Mouse (Mus musculus): ENCODE data around the gene Cdc27. TPM values are rescaled to one million over a fixed set of nuclear protein-coding genes. Genes with fewer than 3 reads are reported as not detected.

Gene Cdc27
- polyA plus RNA-seq, 1 experiment from 2014 or later = 17.5 TPM

DNA sequence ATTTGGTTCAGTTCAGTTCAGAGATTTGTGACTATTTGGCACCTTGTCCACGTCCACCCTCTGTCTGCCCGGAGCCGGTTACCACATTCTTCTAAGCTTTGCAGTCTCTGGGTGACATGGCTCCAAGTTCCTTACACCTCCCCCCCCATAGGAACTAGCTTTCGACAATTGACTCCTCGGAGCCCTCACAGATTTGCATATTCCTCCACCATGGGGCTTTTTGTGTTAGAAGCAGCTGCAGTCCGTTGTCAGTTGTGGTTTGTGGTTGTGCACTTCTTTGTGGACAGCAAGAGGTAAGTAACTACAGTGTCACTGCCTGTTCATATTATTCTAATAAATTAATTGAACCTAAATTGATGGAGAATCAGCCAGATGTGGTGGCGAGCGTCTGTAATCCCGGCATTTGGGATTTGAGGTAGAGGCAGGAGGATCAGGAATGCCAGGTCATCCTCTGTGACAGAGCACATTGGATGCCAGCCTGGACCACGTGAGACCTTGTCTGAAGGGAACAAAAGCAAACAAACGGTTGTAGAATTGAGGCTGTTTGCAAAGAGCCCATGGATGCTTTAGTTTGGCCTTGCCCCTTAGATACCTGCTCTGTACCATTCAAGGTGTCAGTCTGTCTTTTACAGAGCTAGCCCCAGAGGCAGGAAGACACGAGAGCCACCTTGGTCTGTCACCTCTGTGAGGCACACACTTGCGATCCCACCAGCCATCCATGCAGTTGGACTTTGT is 32.4 kb upstream of the Cdc27 start:
- Histone ChIP-seq H3K27me3 (ENCODE audit: control insufficient read depth, insufficient read depth, low read depth, low read length) (peaks cover 12% of the 10 kb centered on the region), H3K9me3 (replicated peaks; ENCODE audit: control insufficient read depth, low read length) (no peaks in the 10 kb centered on the region), H3K9ac (ENCODE audit: low read depth, low read length) (no peak overlapping the region), H3K4me3 (ENCODE audit: low read depth, low read length) (no peak overlapping the region), H3K27ac (ENCODE audit: low read length) (no peak overlapping the region), H3K36me3 (ENCODE audit: control insufficient read depth, insufficient read depth) (no peaks in the 10 kb centered on the region), H3K4me2 (ENCODE audit: low read depth, low read length) (no peak overlapping the region), H3K4me1 (ENCODE audit: control insufficient read depth, low read depth, low read length) (no peaks in the 10 kb centered on the region)
- ATAC-seq (ENCODE audit: low read depth) = no peak
- WGBS (ENCODE audit: insufficient replicate concordance) = 31% methylated on average over 13 of the region's 13 CpGs

DNA sequence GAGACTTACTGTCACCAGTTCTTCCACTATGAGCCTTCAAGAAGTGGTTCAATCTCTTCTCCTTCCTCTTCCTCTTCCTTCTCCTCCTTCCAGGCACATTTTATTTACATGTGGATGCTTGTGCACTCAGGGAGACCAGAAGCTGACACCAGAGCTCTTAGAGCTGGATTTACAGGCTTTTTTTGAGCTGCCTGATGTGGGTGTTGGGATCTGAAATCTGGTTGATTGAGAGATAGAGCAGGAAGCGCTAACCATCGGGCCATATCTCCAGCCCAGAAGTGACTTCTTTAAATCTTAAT is 31.8 kb upstream of the Cdc27 start:
- H3K9me3 ChIP-seq (replicated peaks; ENCODE audit: control insufficient read depth, low read length) = no peaks in the 10 kb centered on the region
- no peak overlapping the region for H3K9ac ChIP-seq (ENCODE audit: low read depth, low read length)
- no peaks in the 10 kb centered on the region for H3K36me3 ChIP-seq (ENCODE audit: control insufficient read depth, insufficient read depth)
- peaks cover 12% of the 10 kb centered on the region for H3K27me3 ChIP-seq (ENCODE audit: control insufficient read depth, insufficient read depth, low read depth, low read length)
- no peak overlapping the region for H3K27ac ChIP-seq (ENCODE audit: low read length)
- no peak overlapping the region for H3K4me2 ChIP-seq (ENCODE audit: low read depth, low read length)
- no peak overlapping the region for H3K4me3 ChIP-seq (ENCODE audit: low read depth, low read length)
- ATAC-seq (ENCODE audit: low read depth) = no peak
- 23% methylated on average over 2 of the region's 2 CpGs for WGBS (ENCODE audit: insufficient replicate concordance)
- no peaks in the 10 kb centered on the region for H3K4me1 ChIP-seq (ENCODE audit: control insufficient read depth, low read depth, low read length)

DNA sequence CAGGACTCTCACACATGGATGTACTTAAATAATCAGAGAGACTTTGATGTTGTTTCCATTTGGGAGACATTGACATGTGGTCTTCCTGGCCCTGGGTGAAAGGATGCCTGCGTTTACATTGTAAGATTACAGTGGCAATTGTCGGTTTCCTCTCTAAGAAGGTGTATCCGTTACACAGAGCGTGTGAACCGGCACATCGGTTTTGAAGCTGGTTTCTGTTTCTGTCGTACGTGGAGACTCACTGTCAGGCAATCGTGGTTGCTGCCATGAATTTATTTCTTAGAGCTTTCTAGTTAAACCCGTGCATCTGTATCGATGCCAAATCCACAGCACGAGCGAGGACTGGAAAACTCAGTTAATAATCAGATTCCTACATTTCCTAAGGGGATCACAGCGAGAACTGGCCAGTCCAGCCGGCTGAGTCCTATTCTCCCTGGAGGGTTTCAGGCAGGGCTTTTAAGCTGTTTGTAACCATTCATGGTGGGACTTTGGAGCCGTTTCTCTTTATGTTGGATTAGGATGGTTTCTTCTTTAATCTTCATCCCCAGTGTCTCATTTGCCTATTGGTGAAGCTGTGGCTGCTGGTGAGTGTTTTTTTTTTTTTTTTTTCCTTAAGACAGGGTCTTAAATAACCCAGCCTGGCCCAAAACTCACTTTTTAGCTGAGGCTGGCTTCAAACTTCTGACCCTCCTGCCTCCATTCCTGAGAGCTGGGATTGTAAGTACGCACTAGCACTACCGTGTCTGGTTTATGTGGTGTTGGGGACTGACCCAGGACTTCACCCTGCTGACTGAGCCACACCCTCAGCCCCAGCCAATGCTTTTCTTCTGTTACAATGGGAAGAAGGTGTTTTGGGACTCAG is 31.3 kb upstream of the Cdc27 start:
- no peak overlapping the region for H3K9ac ChIP-seq (ENCODE audit: low read depth, low read length)
- H3K36me3 ChIP-seq (ENCODE audit: control insufficient read depth, insufficient read depth) = no peaks in the 10 kb centered on the region
- no peaks in the 10 kb centered on the region for H3K9me3 ChIP-seq (replicated peaks; ENCODE audit: control insufficient read depth, low read length)
- no peak overlapping the region for H3K27ac ChIP-seq (ENCODE audit: low read length)
- WGBS (ENCODE audit: insufficient replicate concordance) = 13% methylated on average over 18 of the region's 18 CpGs
- peak overlapping the region; percentile 35 for H3K4me2 ChIP-seq (ENCODE audit: low read depth, low read length)
- H3K27me3 ChIP-seq (ENCODE audit: control insufficient read depth, insufficient read depth, low read depth, low read length) = peaks cover 12% of the 10 kb centered on the region
- H3K4me1 ChIP-seq (ENCODE audit: control insufficient read depth, low read depth, low read length) = no peaks in the 10 kb centered on the region
- no peak for ATAC-seq (ENCODE audit: low read depth)
- H3K4me3 ChIP-seq (ENCODE audit: low read depth, low read length) = peak overlapping the region; percentile 20; the same call in 1 of the 2 replicates

DNA sequence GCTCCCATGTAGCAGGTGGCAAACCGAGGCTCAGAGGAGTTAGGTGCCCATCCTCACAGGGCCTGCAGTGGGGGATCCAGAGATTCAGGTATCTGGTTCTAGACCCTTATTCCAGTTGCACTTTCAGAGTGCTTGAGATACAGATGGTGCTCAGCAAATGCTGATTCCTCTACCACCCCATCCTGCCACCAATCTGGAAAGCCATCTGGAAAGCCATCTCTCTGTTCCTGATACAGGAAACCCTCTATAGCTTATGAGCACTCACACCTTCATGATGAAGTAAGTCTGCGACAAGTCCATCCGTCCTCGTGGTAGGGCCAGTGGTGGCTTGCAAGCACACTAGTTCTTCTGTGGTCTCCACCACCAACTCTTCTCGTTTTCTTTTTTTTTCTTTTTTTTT is 30.2 kb upstream of the Cdc27 start:
- WGBS (ENCODE audit: insufficient replicate concordance) = 44% methylated on average over 5 of the region's 5 CpGs
- Histone ChIP-seq H3K4me2 (ENCODE audit: low read depth, low read length) (no peak overlapping the region), H3K36me3 (ENCODE audit: control insufficient read depth, insufficient read depth) (no peaks in the 10 kb centered on the region), H3K4me1 (ENCODE audit: control insufficient read depth, low read depth, low read length) (no peaks in the 10 kb centered on the region), H3K9me3 (replicated peaks; ENCODE audit: control insufficient read depth, low read length) (no peaks in the 10 kb centered on the region), H3K27me3 (ENCODE audit: control insufficient read depth, insufficient read depth, low read depth, low read length) (peaks cover 12% of the 10 kb centered on the region), H3K27ac (ENCODE audit: low read length) (no peak overlapping the region), H3K4me3 (ENCODE audit: low read depth, low read length) (no peak overlapping the region), H3K9ac (ENCODE audit: low read depth, low read length) (no peak overlapping the region)
- no peak for ATAC-seq (ENCODE audit: low read depth)

DNA sequence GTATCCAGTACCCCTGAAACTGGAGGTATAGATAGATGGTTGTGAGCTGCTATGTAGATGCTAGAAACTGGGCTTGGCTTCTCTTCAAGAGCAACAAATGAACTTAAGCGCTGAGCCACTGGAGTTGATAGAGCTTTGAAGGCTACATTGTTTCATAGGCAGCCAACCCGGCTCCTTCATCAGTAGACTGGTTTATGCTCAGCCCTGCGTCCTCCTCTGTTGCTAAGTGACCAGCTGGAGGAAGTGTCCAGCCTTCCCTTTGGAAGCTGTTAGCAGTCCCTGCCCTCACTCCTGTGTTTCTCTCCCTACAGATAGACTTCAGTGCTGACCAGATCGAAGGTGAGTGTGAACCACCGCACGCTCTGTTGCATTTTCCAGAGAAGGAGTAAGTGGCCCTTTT is 29.7 kb upstream of the Cdc27 start:
- Histone ChIP-seq H3K9ac (ENCODE audit: low read depth, low read length) (no peak overlapping the region), H3K4me3 (ENCODE audit: low read depth, low read length) (no peak overlapping the region), H3K27me3 (ENCODE audit: control insufficient read depth, insufficient read depth, low read depth, low read length) (peaks cover 12% of the 10 kb centered on the region), H3K9me3 (replicated peaks; ENCODE audit: control insufficient read depth, low read length) (no peaks in the 10 kb centered on the region), H3K4me1 (ENCODE audit: control insufficient read depth, low read depth, low read length) (no peaks in the 10 kb centered on the region), H3K27ac (ENCODE audit: low read length) (no peak overlapping the region), H3K36me3 (ENCODE audit: control insufficient read depth, insufficient read depth) (no peaks in the 10 kb centered on the region), H3K4me2 (ENCODE audit: low read depth, low read length) (no peak overlapping the region)
- 68% methylated on average over 6 of the region's 6 CpGs for WGBS (ENCODE audit: insufficient replicate concordance)
- no peak for ATAC-seq (ENCODE audit: low read depth)

DNA sequence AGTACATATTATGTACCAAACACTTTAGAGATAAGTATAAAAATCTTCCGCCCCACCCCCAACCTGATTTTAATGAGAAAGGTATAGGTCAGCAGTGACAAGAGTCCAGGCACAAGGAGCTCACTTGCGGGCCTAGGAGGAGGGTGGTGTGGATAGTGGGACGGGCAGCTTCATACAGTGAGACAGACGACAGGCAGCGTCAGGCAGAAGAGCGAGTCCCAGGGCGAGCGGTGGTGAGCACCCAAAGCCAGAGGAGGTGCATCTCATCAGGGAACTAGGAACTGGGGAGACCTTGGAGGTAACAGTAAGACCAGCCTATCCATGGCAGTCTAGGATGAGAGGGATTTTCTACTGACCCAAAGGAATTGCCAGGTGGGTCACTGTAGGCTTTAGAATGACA is 29.2 kb upstream of the Cdc27 start:
- Histone ChIP-seq H3K4me2 (ENCODE audit: low read depth, low read length) (no peak overlapping the region), H3K4me3 (ENCODE audit: low read depth, low read length) (no peak overlapping the region), H3K36me3 (ENCODE audit: control insufficient read depth, insufficient read depth) (no peaks in the 10 kb centered on the region), H3K27me3 (ENCODE audit: control insufficient read depth, insufficient read depth, low read depth, low read length) (peaks cover 12% of the 10 kb centered on the region), H3K9ac (ENCODE audit: low read depth, low read length) (no peak overlapping the region), H3K27ac (ENCODE audit: low read length) (no peak overlapping the region), H3K4me1 (ENCODE audit: control insufficient read depth, low read depth, low read length) (no peaks in the 10 kb centered on the region), H3K9me3 (replicated peaks; ENCODE audit: control insufficient read depth, low read length) (no peaks in the 10 kb centered on the region)
- 76% methylated on average over 8 of the region's 8 CpGs for WGBS (ENCODE audit: insufficient replicate concordance)
- ATAC-seq (ENCODE audit: low read depth) = no peak

DNA sequence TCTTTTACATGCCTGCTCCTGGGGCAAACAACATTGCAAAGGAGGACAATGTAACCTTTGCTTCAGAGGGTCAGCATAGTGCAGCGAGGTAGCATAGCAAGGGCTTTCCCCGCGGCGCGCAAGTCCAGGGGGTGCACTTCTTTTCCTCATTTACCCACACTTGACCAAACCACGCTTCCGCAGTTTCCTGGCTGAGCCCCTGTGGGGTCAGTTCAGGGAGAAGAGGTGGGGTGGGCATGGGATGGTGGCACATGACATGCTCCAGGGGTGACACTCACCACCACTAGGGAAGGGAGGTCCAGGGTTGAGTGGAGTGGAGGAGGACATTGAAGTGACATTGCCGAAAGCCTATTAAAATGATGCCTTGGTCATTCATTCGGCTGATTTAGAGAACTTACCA is 28.7 kb upstream of the Cdc27 start:
- Histone ChIP-seq H3K9me3 (replicated peaks; ENCODE audit: control insufficient read depth, low read length) (no peaks in the 10 kb centered on the region), H3K27me3 (ENCODE audit: control insufficient read depth, insufficient read depth, low read depth, low read length) (peaks cover 12% of the 10 kb centered on the region), H3K4me3 (ENCODE audit: low read depth, low read length) (no peak overlapping the region), H3K4me1 (ENCODE audit: control insufficient read depth, low read depth, low read length) (no peaks in the 10 kb centered on the region), H3K9ac (ENCODE audit: low read depth, low read length) (no peak overlapping the region), H3K4me2 (ENCODE audit: low read depth, low read length) (no peak overlapping the region), H3K36me3 (ENCODE audit: control insufficient read depth, insufficient read depth) (no peaks in the 10 kb centered on the region), H3K27ac (ENCODE audit: low read length) (no peak overlapping the region)
- WGBS (ENCODE audit: insufficient replicate concordance) = 51% methylated on average over 9 of the region's 9 CpGs
- no peak for ATAC-seq (ENCODE audit: low read depth)

DNA sequence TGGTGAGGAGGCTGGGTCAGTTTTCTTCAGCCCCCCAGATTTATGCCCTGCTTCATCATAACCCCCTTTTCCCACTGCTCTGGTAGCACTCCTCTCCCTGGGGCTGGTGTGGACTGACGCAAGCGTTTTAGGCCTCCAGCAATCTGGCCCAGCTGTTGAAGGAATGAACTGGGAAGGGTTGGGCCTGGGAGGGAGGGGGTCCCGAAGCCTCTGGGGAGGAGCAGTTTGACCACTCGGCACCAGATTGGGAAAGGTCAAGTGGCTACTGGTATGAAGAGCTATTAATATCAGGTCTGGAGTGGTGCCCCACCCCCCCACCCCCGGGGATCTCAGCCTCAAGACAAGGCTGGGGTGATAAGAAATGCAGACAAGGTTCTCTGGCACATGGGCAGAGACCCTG is 27.7 kb upstream of the Cdc27 start:
- H3K9ac ChIP-seq (ENCODE audit: low read depth, low read length) = no peak overlapping the region
- no peak overlapping the region for H3K4me3 ChIP-seq (ENCODE audit: low read depth, low read length)
- no peak for ATAC-seq (ENCODE audit: low read depth)
- H3K4me2 ChIP-seq (ENCODE audit: low read depth, low read length) = no peak overlapping the region
- peaks cover 14% of the 10 kb centered on the region for H3K27me3 ChIP-seq (ENCODE audit: control insufficient read depth, insufficient read depth, low read depth, low read length)
- H3K4me1 ChIP-seq (ENCODE audit: control insufficient read depth, low read depth, low read length) = no peaks in the 10 kb centered on the region
- H3K36me3 ChIP-seq (ENCODE audit: control insufficient read depth, insufficient read depth) = no peaks in the 10 kb centered on the region
- WGBS (ENCODE audit: insufficient replicate concordance) = 43% methylated on average over 5 of the region's 5 CpGs
- H3K9me3 ChIP-seq (replicated peaks; ENCODE audit: control insufficient read depth, low read length) = no peaks in the 10 kb centered on the region
- H3K27ac ChIP-seq (ENCODE audit: low read length) = no peak overlapping the region

Data from liver, embryonic 16.5 days (tissue).